Mouse (Mus musculus) hindbrain, embryonic 14.5 days (tissue): ENCODE measurements around the gene Fam186b. TPM values are rescaled to one million over a fixed set of nuclear protein-coding genes. Genes with fewer than 3 reads are reported as not detected.
"Not testable (repeated sequence)": the region's sequence is repeated elsewhere in the genome, so short reads cannot be mapped to it uniquely, and the experiment has no call there.

Experiments
- ATAC-seq: fragments of 200-750 bp; cut with Nextera tagmentation; 2 replicates; pipeline ENCODE4 v1.8.0; 2017; ENCODE audit warnings: moderate number of reproducible peaks, mild to moderate bottlenecking, moderate TSS enrichment, moderate library complexity; ENCODE audit not compliant: low FRiP score
- DNase-seq: peaks from one replicate; pipeline ENCODE4 v3.0.0-alpha.2; 2015; ENCODE audit warnings: low spot score
- H3K27ac ChIP-seq: fragments of 300-500 bp; sonication (generic); 2 replicates; pipeline ENCODE4 v1.5.1; 2014; ENCODE audit warnings: mild to moderate bottlenecking, moderate library complexity
- H3K27me3 ChIP-seq: fragments of 300-500 bp; sonication (generic); 2 replicates; pipeline ENCODE4 v1.6.1; 2014; ENCODE audit warnings: mild to moderate bottlenecking, low read length, mixed read lengths; ENCODE audit not compliant: control insufficient read depth, insufficient read depth
- H3K36me3 ChIP-seq: fragments of 300-500 bp; sonication (generic); replicated peaks from 2 replicates; pipeline ENCODE4 v1.6.1; 2014; ENCODE audit not compliant: control insufficient read depth, insufficient read depth
- H3K4me1 ChIP-seq: fragments of 300-500 bp; sonication (generic); replicated peaks from 2 replicates; pipeline ENCODE4 v1.6.1; 2014; ENCODE audit warnings: antibody characterized with exemption, low read length, mixed read lengths; ENCODE audit not compliant: control insufficient read depth, insufficient read depth
- H3K4me2 ChIP-seq: fragments of 300-500 bp; sonication (generic); replicated peaks from 2 replicates; pipeline ENCODE4 v1.6.1; 2014; ENCODE audit warnings: mild to moderate bottlenecking, moderate library complexity
- H3K4me3 ChIP-seq: fragments of 300-500 bp; sonication (generic); replicated peaks from 2 replicates; pipeline ENCODE4 v1.5.1; 2014; ENCODE audit warnings: mild to moderate bottlenecking, low read length
- H3K9ac ChIP-seq: fragments of 300-500 bp; sonication (generic); 2 replicates; pipeline ENCODE4 v1.6.1; 2014
- H3K9me3 ChIP-seq: fragments of 300-500 bp; sonication (generic); 2 replicates; pipeline ENCODE4 v1.6.1; 2016; ENCODE audit warnings: low read length; ENCODE audit not compliant: control insufficient read depth
- WGBS: fragments of 180-500 bp; shearing (Covaris S2); extraction: QIAGEN DNeasy Blood & Tissue Kit; methylation state at CpG from one replicate; pipeline ENCODE4 v1.1.7; 2014; 5-methylcytosine and 5-hydroxymethylcytosine counted together
- polyA plus RNA-seq: library from polyadenylated mRNA; unstranded; fragments of >200 nt; fragmentation: Nextera tagmentation; extraction: Ambion mirVana; gene quantifications from 2 replicates; pipeline ENCODE4 v1.2.1, GENCODE M21; 2014

The Fam186b gene
- polyA plus RNA-seq, 1 experiment from 2014 or later = 0.39 TPM

DNA sequence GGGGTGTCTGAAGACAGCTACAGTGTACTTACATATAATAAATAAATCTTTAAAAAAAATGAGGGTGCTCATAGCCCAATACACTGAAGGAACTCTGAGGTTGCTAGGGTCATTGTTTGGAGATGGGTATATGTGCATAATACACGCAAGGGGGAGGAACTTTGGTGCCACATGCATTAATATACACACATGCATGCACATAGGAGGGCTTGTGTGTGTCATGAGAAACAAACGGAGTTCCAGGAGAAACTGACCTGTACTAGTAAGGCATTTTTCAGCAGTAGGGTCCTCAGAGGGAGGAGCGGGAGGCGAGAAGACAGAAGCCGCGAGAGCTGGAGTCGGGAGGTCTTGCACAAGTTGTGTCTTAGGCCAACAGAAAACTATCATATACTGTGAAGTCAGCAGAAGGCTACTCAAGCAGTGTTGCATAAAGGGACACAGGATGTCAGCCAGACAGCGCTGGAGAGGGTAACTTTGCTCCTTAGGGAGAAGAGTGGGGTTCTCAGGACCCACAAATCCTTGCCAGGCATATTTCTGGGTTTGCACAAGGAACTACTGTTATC is 36.4 kb downstream of the Fam186b start:
- ATAC-seq = no peak
- Histone ChIP-seq H3K36me3 (no peaks in the 10 kb centered on the region), H3K27me3 (no peaks in the 10 kb centered on the region), H3K9ac (no peak overlapping the region), H3K4me1 (0 out of 2 replicates have a peak, but pooled peaks cover 3% of the 10 kb centered on the region), H3K4me2 (peak overlapping the region; percentile 36), H3K27ac (no peak overlapping the region), H3K9me3 (no peaks in the 10 kb centered on the region), H3K4me3 (no peak overlapping the region)
- no peak for DNase-seq
- 67% methylated on average over 8 of the region's 8 CpGs for WGBS

GRCm38 (mm10) chr15:99255241-99255749 is 40.4 kb downstream of the Fam186b start:
- no peak overlapping the region for H3K27ac ChIP-seq
- peaks cover 13% of the 10 kb centered on the region for H3K4me1 ChIP-seq
- DNase-seq = no peak
- 83% methylated on average over 6 of the region's 6 CpGs for WGBS
- no peak overlapping the region for H3K4me2 ChIP-seq
- no peaks in the 10 kb centered on the region for H3K9me3 ChIP-seq
- H3K9ac ChIP-seq = no peak overlapping the region
- no peaks in the 10 kb centered on the region for H3K36me3 ChIP-seq
- ATAC-seq = no peak
- no peaks in the 10 kb centered on the region for H3K27me3 ChIP-seq
- no peak overlapping the region for H3K4me3 ChIP-seq

DNA sequence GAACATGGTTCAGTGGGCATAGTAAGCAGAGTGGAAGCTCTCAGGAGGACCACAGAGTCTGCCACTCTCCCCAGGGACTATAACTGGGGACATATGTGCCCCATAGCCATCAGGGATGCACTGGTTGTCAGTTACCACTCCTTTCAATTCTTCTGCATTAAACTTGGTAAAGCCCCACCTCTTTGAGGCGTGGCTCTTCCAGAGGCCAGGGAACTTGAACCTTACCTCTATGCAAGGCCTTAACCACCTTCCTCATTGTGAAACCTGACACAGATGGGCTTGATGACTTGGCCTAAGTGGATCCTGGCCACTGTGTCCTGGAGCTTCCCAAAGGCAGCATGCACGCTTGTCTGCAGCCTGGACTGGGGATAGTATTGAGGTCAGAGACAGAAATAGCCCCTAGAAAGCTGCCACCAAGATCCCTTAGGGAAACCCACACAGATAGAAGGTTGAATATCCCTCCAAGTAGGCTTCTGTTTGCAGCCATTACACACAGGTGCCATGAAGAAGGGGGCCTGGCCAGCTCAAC is 41.1 kb downstream of the Fam186b start:
- Histone ChIP-seq H3K4me1 (peaks cover 13% of the 10 kb centered on the region), H3K27me3 (no peaks in the 10 kb centered on the region), H3K4me2 (no peak overlapping the region), H3K9me3 (no peaks in the 10 kb centered on the region), H3K9ac (no peak overlapping the region), H3K36me3 (peaks cover 3% of the 10 kb centered on the region; the same call in 1 of the 2 replicates), H3K27ac (no peak overlapping the region), H3K4me3 (no peak overlapping the region)
- no peak for DNase-seq
- 89% methylated on average over 2 of the region's 2 CpGs for WGBS
- no peak for ATAC-seq

DNA sequence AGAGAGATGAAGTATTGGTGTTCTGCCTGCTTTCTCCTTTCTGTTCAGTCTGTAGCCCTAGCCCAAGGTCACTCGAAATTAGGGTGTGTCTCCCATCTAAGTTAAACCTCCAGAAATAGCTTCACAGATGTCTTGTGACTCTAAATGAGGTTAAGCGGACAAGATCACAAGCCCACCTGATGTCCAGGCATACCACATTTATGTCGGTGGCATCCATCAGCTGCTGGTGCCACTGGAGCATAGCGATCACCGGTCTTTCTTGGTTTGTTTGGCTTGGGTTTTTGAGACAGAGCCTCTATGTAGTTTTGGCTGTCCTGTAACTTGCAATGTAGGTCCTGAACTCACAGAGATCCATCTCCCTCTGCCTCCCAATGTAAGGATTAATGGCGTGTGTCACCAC is 41.9 kb downstream of the Fam186b start:
- ATAC-seq (no peak), DNase-seq (no peak)
- no peaks in the 10 kb centered on the region for H3K9me3 ChIP-seq
- peaks cover 10% of the 10 kb centered on the region for H3K4me1 ChIP-seq
- H3K9ac ChIP-seq = no peak overlapping the region
- WGBS = 96% methylated on average over 6 of the region's 6 CpGs
- no peak overlapping the region for H3K4me3 ChIP-seq
- H3K4me2 ChIP-seq = 0 out of 2 replicates have a peak overlapping the region, but pooled peaks have one; percentile 92
- H3K36me3 ChIP-seq = peaks cover 11% of the 10 kb centered on the region
- H3K27me3 ChIP-seq = no peaks in the 10 kb centered on the region
- H3K27ac ChIP-seq = no peak overlapping the region

GRCm38 (mm10) chr15:99253175-99253479 is 42.6 kb downstream of the Fam186b start:
- H3K27me3 ChIP-seq, DNase-seq, H3K27ac ChIP-seq, H3K4me1 ChIP-seq, H3K4me3 ChIP-seq, H3K9ac ChIP-seq, ATAC-seq, H3K9me3 ChIP-seq: not testable (repeated sequence)
- WGBS = 40% methylated on average over 2 of the region's 2 CpGs
- H3K4me2 ChIP-seq = peak overlapping the region; percentile 92
- peaks cover 17% of the 10 kb centered on the region for H3K36me3 ChIP-seq

- DNase-seq = peak; percentile 43
These were observed 43.1 kb downstream of the Fam186b start for GRCm38 (mm10) chr15:99252381-99253174.

DNA sequence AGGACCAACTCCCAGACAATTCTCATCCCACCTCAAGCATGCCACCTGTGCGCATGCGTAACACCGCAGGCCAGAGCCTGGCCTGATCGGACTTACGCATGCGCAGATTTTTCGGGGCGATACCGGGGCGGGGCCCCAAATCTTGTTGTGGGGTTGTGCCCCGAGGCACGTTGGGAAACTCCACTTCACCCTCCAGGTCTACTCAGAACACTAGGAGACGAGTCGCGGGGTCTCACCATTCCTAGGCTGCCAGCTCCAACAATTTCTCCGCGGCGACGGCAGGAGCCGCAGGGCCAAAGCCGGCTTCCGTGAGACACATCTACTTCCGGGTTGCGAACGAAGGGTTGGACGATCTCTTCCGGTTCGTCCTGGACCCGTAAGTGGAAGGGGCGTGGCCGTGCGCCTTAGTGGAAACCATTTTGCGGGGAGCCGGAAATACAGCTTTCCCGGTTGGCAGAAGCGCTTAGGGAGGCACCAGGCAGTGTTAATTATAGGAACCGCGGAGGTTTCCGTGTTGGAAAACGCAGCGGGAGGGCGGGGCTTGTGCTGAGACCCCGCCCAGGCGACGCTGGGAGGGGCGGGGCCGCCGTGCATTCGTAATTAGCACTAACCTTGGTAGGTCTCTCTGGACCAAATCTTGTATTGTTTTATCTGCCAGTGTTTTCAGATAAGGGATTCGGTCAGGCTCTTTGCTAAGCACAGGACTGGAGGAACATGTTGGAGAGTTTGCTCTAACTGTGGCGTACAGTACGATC is 43.9 kb downstream of the Fam186b start, which contains the start of gene Mcrs1:
Gene Mcrs1 (minus strand): TSS at position 336 of the 755 bp plus-strand sequence.
- H3K27me3 ChIP-seq = no peaks in the 10 kb centered on the region
- under 1% methylated on average over 52 of the region's 52 CpGs for WGBS
- DNase-seq (peak; percentile 100), ATAC-seq (peak; percentile 93)
- H3K9ac ChIP-seq = peak within 1 kb of the TSS; percentile 72
- H3K9me3 ChIP-seq = no peaks in the 10 kb centered on the region
- peaks cover 30% of the 10 kb centered on the region for H3K36me3 ChIP-seq
- H3K4me1 ChIP-seq = peaks cover 10% of the 10 kb centered on the region
- peak within 1 kb of the TSS; percentile 44 for H3K4me3 ChIP-seq
- peak within 1 kb of the TSS; percentile 92 for H3K4me2 ChIP-seq
- peak within 1 kb of the TSS; percentile 96 for H3K27ac ChIP-seq

More at GRCm38 (mm10) chr15:99252381-99253174, 43.1 kb downstream of the Fam186b start:
- H3K27ac ChIP-seq = peak overlapping the region; percentile 96
- H3K9ac ChIP-seq = peak overlapping the region; percentile 72
- H3K4me2 ChIP-seq = peak overlapping the region; percentile 92
- peaks cover 10% of the 10 kb centered on the region for H3K4me1 ChIP-seq
- H3K36me3 ChIP-seq = peaks cover 22% of the 10 kb centered on the region
- ATAC-seq = peak; percentile 29; the same call in 1 of the 2 replicates
- H3K4me3 ChIP-seq = peak overlapping the region; percentile 44
- WGBS = 5% methylated on average over 22 of the region's 22 CpGs
- no peaks in the 10 kb centered on the region for H3K27me3 ChIP-seq
- H3K9me3 ChIP-seq = no peaks in the 10 kb centered on the region

GRCm38 (mm10) chr15:99251111-99251510 is 44.6 kb downstream of the Fam186b start:
- Histone ChIP-seq H3K36me3 (peaks cover 37% of the 10 kb centered on the region), H3K9ac (peak overlapping the region; percentile 72), H3K4me2 (peak overlapping the region; percentile 80), H3K27ac (peak overlapping the region; percentile 59), H3K4me3 (peak overlapping the region; percentile 44)
- DNase-seq, H3K27me3 ChIP-seq, H3K4me1 ChIP-seq, ATAC-seq, H3K9me3 ChIP-seq: not testable (repeated sequence)
- WGBS = under 1% methylated on average over 13 of the region's 15 CpGs

DNA sequence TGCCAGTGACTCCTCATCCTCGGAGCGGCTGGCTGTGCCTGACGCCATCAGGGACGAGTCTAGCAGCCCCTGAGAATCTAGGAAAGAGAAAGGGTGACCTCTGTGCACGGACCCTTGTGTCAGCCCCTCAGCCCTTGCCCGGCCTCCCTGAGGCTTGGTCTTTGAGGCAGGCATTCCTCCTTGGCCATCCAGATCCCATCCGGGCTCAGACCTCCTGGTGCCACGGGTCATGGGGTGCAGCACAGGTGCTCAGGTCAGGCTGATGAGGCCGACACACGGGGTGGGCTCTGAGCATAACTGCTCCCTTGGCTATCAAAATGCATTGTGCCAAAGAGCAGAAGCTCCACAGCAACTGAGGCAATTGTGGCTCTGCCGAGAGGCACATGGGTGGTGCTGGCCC is 45.8 kb downstream of the Fam186b start:
- H3K36me3 ChIP-seq = peaks cover 49% of the 10 kb centered on the region
- no peak overlapping the region for H3K9ac ChIP-seq
- no peaks in the 10 kb centered on the region for H3K9me3 ChIP-seq
- H3K4me1 ChIP-seq = peaks cover 10% of the 10 kb centered on the region
- H3K4me3 ChIP-seq = no peak overlapping the region
- no peak overlapping the region for H3K27ac ChIP-seq
- WGBS = 94% methylated on average over 11 of the region's 11 CpGs
- H3K4me2 ChIP-seq = no peak overlapping the region
- DNase-seq (no peak), ATAC-seq (no peak)
- H3K27me3 ChIP-seq = no peaks in the 10 kb centered on the region
